Mouse (Mus musculus): ENCODE measurements at regions not wholly inside any gene's neighbourhood (a gene's known extent, or its start where the extent isn't known, plus 50 kb on each side); places are given as distances from the start of the nearest gene placed in this dataset.

- DNase-seq, result no peak
These were observed 194.2 kb upstream of the Tent5a start for GRCm38 (mm10) chr9:85521342-85521741.

GRCm38 (mm10) chr9:85520941-85521340 is 193.8 kb upstream of the Tent5a start:
- DNase-seq, result no peak

GRCm38 (mm10) chr9:85499006-85499405 is 171.9 kb upstream of the Tent5a start:
- DNase-seq, result no peak

- no peak for DNase-seq
These were observed 170.2 kb upstream of the Tent5a start for GRCm38 (mm10) chr9:85497348-85497747.

- no peak for DNase-seq
These were observed 169.5 kb upstream of the Tent5a start for GRCm38 (mm10) chr9:85496506-85497239.

GRCm38 (mm10) chr9:85495056-85495455 is 167.9 kb upstream of the Tent5a start:
- DNase-seq, result no peak

GRCm38 (mm10) chr9:85493760-85494159 is 166.6 kb upstream of the Tent5a start:
- DNase-seq, result no peak

GRCm38 (mm10) chr9:85490367-85490766 is 163.2 kb upstream of the Tent5a start:
- DNase-seq, result no peak

GRCm38 (mm10) chr9:85487915-85488314 is 160.8 kb upstream of the Tent5a start:
- no peak for DNase-seq

GRCm38 (mm10) chr9:85487052-85487668 is 160.0 kb upstream of the Tent5a start:
- no peak for DNase-seq

GRCm38 (mm10) chr9:85485749-85486148 is 158.6 kb upstream of the Tent5a start:
- no peak for DNase-seq

- DNase-seq, result no peak
These were observed 156.1 kb upstream of the Tent5a start for GRCm38 (mm10) chr9:85483248-85483647.

- DNase-seq, result no peak
These were observed 153.4 kb upstream of the Tent5a start for GRCm38 (mm10) chr9:85480566-85480965.

- no peak for DNase-seq
These were observed 148.1 kb upstream of the Tent5a start for GRCm38 (mm10) chr9:85475214-85475613.

GRCm38 (mm10) chr9:85470264-85470821 is 143.2 kb upstream of the Tent5a start:
- no peak for DNase-seq

GRCm38 (mm10) chr9:85469288-85469687 is 142.1 kb upstream of the Tent5a start:
- DNase-seq, result no peak

GRCm38 (mm10) chr9:85466671-85467070 is 139.5 kb upstream of the Tent5a start:
- no peak for DNase-seq

GRCm38 (mm10) chr9:85459062-85459805 is 132.1 kb upstream of the Tent5a start:
- DNase-seq, result no peak

- no peak for DNase-seq
These were observed 131.2 kb upstream of the Tent5a start for GRCm38 (mm10) chr9:85458356-85458755.

- no peak for DNase-seq
These were observed 130.3 kb upstream of the Tent5a start for GRCm38 (mm10) chr9:85457400-85457799.

- no peak for DNase-seq
These were observed 128.2 kb upstream of the Tent5a start for GRCm38 (mm10) chr9:85455382-85455781.

- DNase-seq, result no peak
These were observed 125.2 kb upstream of the Tent5a start for GRCm38 (mm10) chr9:85452196-85452857.

GRCm38 (mm10) chr9:85451349-85451748 is 124.2 kb upstream of the Tent5a start:
- no peak for DNase-seq

Data from cerebellum, adult 9-10 months (tissue).